Mouse (Mus musculus) heart, embryonic 14.5 days (tissue): Measurements from ENCODE around the gene Otud7a. TPM values are rescaled to one million over a fixed set of nuclear protein-coding genes. Genes with fewer than 3 reads are reported as not detected.

ENCODE experiments used
- ATAC-seq: fragments of 200-750 bp; cut with Nextera tagmentation; 2 replicates; pipeline ENCODE4 v1.8.0; 2017; ENCODE audit warnings: low read depth, moderate TSS enrichment; ENCODE audit not compliant: insufficient number of reproducible peaks, insufficient read depth, low FRiP score
- H3K27ac ChIP-seq, 2 experiments: fragments of 200-500 bp in 1 of 2; fragments of 300-500 bp in 1 of 2; sonication (generic) in 1 of 2; replicated peaks in 1 of 2; 2 replicates each; pipeline ENCODE4 v1.5.1; 2012 to 2014; ENCODE audit warnings: low read depth in 2 of 2, low read length in 2 of 2, control low read depth in 1 of 2, mild to moderate bottlenecking in 1 of 2, mixed read lengths in 1 of 2; ENCODE audit not compliant: control insufficient read depth in 1 of 2, insufficient read depth in 1 of 2
- H3K27me3 ChIP-seq: fragments of 300-500 bp; sonication (generic); 2 replicates; pipeline ENCODE4 v1.6.1; 2014; ENCODE audit warnings: mild to moderate bottlenecking, low read length, control low read depth; ENCODE audit not compliant: control insufficient read depth, insufficient read depth
- H3K36me3 ChIP-seq: fragments of 300-500 bp; sonication (generic); 2 replicates; pipeline ENCODE4 v1.6.1; 2014; ENCODE audit warnings: mild to moderate bottlenecking, control low read depth, low read length, mixed read lengths; ENCODE audit not compliant: control insufficient read depth, insufficient read depth
- H3K4me1 ChIP-seq, 2 experiments: fragments of 200-500 bp in 1 of 2; fragments of 300-500 bp in 1 of 2; sonication (generic) in 1 of 2; 2 replicates each; pipeline ENCODE4 v1.6.1; 2012 to 2014; ENCODE audit warnings: low read length in 2 of 2, control low read depth in 1 of 2, mixed read lengths in 1 of 2; ENCODE audit not compliant: control insufficient read depth in 2 of 2, insufficient read depth in 2 of 2
- H3K4me2 ChIP-seq: fragments of 300-500 bp; sonication (generic); 2 replicates; pipeline ENCODE4 v1.6.1; 2014; ENCODE audit warnings: mild to moderate bottlenecking, low read length
- H3K4me3 ChIP-seq, 2 experiments: fragments of 200-500 bp in 1 of 2; fragments of 300-500 bp in 1 of 2; sonication (generic) in 1 of 2; 2 replicates each; pipeline ENCODE4 v1.5.1; 2012 to 2014; ENCODE audit warnings: low read length in 2 of 2, mild to moderate bottlenecking in 2 of 2, control low read depth in 1 of 2, low read depth in 1 of 2, moderate library complexity in 1 of 2; ENCODE audit not compliant: control insufficient read depth in 1 of 2, insufficient read depth in 1 of 2
- H3K9ac ChIP-seq: fragments of 300-500 bp; sonication (generic); 2 replicates; pipeline ENCODE4 v1.6.1; 2014; ENCODE audit warnings: mild to moderate bottlenecking, low read length
- H3K9me3 ChIP-seq: fragments of 300-500 bp; sonication (generic); 2 replicates; pipeline ENCODE4 v1.6.1; 2016; ENCODE audit warnings: low read length, control low read depth; ENCODE audit not compliant: control insufficient read depth
- WGBS: fragments of 180-500 bp; shearing (Covaris S2); extraction: QIAGEN DNeasy Blood & Tissue Kit; methylation state at CpG from one replicate; pipeline ENCODE4 v1.1.7; 2014; 5-methylcytosine and 5-hydroxymethylcytosine counted together
- polyA plus RNA-seq: library from polyadenylated mRNA; unstranded; fragments of >200 nt; fragmentation: Nextera tagmentation; extraction: Ambion mirVana; gene quantifications from 2 replicates; pipeline ENCODE4 v1.2.1, GENCODE M21; 2014

The Otud7a gene
- polyA plus RNA-seq, 1 experiment from 2014 or later, result 0.22 TPM

DNA sequence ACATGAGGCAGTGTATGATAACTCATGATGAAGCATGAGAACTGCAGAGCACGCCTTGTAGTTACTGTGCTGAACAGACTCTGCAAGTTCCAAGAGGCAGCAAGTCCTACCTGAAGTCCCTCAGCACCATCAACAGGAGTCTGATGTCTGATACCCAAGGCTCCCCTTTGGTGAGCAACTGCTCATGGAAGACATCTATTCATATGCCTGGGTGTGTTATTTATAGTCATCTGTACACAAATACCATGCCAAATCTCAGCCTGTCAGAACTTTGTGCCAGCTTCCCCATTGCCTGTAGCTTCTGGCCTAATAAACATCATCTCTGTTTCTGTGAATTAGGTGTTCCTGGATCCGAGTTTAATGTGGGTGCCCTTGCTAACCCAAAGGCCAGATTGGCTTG is 68.0 kb downstream of the Otud7a start:
- H3K4me3 ChIP-seq, result no peak overlapping the region
- H3K36me3 ChIP-seq, result no peaks in the 10 kb centered on the region
- H3K27ac ChIP-seq, result no peak overlapping the region
- ATAC-seq, result no peak
- WGBS, result 58% methylated on average over 2 of the region's 2 CpGs
- H3K9ac ChIP-seq, result no peak overlapping the region
- no peaks in the 10 kb centered on the region for H3K9me3 ChIP-seq
- H3K27me3 ChIP-seq, result no peaks in the 10 kb centered on the region
- no peak overlapping the region for H3K4me2 ChIP-seq
- H3K4me1 ChIP-seq, result no peaks in the 10 kb centered on the region

DNA sequence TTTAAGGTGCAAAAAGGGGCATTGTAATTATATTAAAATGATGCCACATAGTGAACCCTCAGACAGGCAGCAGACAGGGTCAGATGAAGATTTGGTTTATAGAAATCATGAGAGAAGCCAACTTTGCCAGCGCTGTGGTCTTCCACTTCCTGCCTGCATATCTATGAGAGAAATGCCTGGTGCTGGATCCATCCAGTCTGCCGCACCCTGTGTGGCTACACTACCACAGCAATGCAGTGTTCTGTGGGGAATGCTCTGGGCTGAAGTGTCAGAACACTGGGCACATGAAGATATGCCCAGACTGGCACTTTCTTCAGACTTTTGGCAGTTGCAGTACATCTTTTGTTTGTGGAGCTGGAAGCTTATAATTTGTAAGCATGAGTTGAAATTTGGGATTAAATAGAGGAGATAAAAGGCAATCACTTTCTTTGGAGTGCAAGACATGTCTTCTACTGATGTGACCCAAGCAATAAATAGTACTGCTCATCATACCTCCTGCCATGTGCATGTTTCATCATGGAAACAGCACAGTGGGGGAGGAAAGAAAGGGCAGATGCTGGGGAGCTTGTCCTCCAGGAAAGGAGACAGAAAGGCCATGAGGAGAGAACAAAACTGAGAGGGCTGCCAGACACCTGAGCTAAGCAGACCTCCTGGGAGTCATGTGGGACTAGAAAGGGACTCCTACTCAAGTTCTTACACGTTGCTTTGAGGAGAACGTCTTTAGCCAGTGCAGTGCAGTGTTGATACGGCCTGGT is 71.8 kb downstream of the Otud7a start:
- WGBS, result 79% methylated on average over 5 of the region's 5 CpGs
- Histone ChIP-seq H3K4me1 (no peaks in the 10 kb centered on the region), H3K9me3 (no peaks in the 10 kb centered on the region), H3K4me3 (no peak overlapping the region), H3K27ac (no peak overlapping the region), H3K36me3 (no peaks in the 10 kb centered on the region), H3K4me2 (no peak overlapping the region), H3K27me3 (no peaks in the 10 kb centered on the region), H3K9ac (no peak overlapping the region)
- no peak for ATAC-seq

DNA sequence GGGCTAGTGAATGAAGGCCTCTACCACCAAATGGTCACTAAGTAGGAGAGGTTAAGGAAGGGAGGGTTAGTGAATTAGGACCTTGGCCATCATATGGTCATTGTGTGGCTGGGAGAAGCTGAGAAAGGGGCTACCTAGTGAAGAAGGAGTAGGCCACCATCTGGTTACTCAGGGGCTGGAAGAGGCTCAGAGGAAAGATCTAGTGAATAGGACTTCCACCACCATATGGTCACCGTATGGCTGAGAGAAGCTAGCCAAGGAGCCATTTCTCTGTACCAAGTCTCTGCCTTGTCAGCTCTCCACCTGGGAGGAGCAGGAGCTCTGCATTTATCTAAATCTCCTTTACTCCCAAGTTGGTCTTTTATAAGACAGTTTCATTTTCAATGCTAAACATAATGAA is 75.7 kb downstream of the Otud7a start:
- Histone ChIP-seq H3K27ac (no peak overlapping the region), H3K4me1 (no peaks in the 10 kb centered on the region), H3K9me3 (no peaks in the 10 kb centered on the region), H3K4me2 (no peak overlapping the region), H3K27me3 (no peaks in the 10 kb centered on the region), H3K36me3 (no peaks in the 10 kb centered on the region), H3K9ac (no peak overlapping the region), H3K4me3 (no peak overlapping the region)
- WGBS, result 74% methylated on average over 1 of the region's 1 CpGs
- ATAC-seq, result no peak

DNA sequence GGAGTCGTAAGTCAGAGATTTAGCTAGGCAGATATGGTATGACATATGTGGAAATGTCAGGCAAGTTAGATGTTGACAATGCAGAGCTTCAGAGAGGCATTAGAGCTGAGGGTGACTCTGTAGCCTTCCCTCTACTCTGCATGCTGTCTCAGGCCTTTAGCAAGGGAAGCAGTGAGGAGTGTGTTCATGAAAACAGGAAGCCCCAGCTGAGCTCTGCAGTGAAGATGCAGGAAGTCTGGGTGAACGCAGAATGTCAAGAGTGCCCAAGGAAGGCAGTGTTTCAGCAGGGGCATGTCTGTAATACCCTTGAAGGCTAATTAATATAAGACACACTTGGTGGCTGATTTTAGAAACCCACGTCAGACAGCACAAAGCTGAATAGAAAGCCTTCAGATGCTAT is 77.9 kb downstream of the Otud7a start:
- no peaks in the 10 kb centered on the region for H3K36me3 ChIP-seq
- H3K9me3 ChIP-seq, result no peaks in the 10 kb centered on the region
- no peak overlapping the region for H3K4me2 ChIP-seq
- H3K27me3 ChIP-seq, result no peaks in the 10 kb centered on the region
- no peak overlapping the region for H3K4me3 ChIP-seq
- no peak overlapping the region for H3K27ac ChIP-seq
- WGBS, result 53% methylated on average over 3 of the region's 3 CpGs
- no peak for ATAC-seq
- no peak overlapping the region for H3K9ac ChIP-seq
- no peaks in the 10 kb centered on the region for H3K4me1 ChIP-seq

- WGBS, result 79% methylated on average over 3 of the region's 3 CpGs
- Histone ChIP-seq H3K9me3 (no peaks in the 10 kb centered on the region), H3K36me3 (no peaks in the 10 kb centered on the region), H3K4me2 (no peak overlapping the region), H3K27ac (no peak overlapping the region), H3K9ac (no peak overlapping the region), H3K4me1 (no peaks in the 10 kb centered on the region), H3K27me3 (no peaks in the 10 kb centered on the region), H3K4me3 (no peak overlapping the region)
- ATAC-seq, result no peak
Observed at GRCm38 (mm10) chr7:63523051-63523450, 78.5 kb downstream of the Otud7a start.

- Histone ChIP-seq H3K9me3 (no peaks in the 10 kb centered on the region), H3K36me3 (no peaks in the 10 kb centered on the region), H3K9ac (no peak overlapping the region), H3K27ac (no peak overlapping the region), H3K4me1 (no peaks in the 10 kb centered on the region), H3K4me2 (no peak overlapping the region), H3K4me3 (no peak overlapping the region), H3K27me3 (no peaks in the 10 kb centered on the region)
- no peak for ATAC-seq
- 88% methylated on average over 4 of the region's 4 CpGs for WGBS
Observed at GRCm38 (mm10) chr7:63540293-63540692, 95.7 kb downstream of the Otud7a start.

GRCm38 (mm10) chr7:63554457-63554856 is 109.9 kb downstream of the Otud7a start:
- no peaks in the 10 kb centered on the region for H3K9me3 ChIP-seq
- ATAC-seq, result no peak
- WGBS, result 57% methylated on average over 1 of the region's 1 CpGs

GRCm38 (mm10) chr7:63556324-63556723 is 111.8 kb downstream of the Otud7a start:
- H3K9me3 ChIP-seq, result no peaks in the 10 kb centered on the region
- no peak overlapping the region for H3K27ac ChIP-seq
- 51% methylated on average over 5 of the region's 5 CpGs for WGBS
- H3K4me2 ChIP-seq, result no peak overlapping the region
- no peak overlapping the region for H3K9ac ChIP-seq
- H3K36me3 ChIP-seq, result no peaks in the 10 kb centered on the region
- H3K27me3 ChIP-seq, result no peaks in the 10 kb centered on the region
- no peak for ATAC-seq
- no peaks in the 10 kb centered on the region for H3K4me1 ChIP-seq
- no peak overlapping the region for H3K4me3 ChIP-seq

More at GRCm38 (mm10) chr7:63554457-63554856, 109.9 kb downstream of the Otud7a start:
- no peak overlapping the region for H3K27ac ChIP-seq
- H3K36me3 ChIP-seq, result no peaks in the 10 kb centered on the region
- H3K4me2 ChIP-seq, result no peak overlapping the region
- H3K4me1 ChIP-seq, result no peaks in the 10 kb centered on the region
- no peak overlapping the region for H3K9ac ChIP-seq
- no peak overlapping the region for H3K4me3 ChIP-seq
- H3K27me3 ChIP-seq, result no peaks in the 10 kb centered on the region
